Mouse (Mus musculus): ENCODE results near the gene Tmem168.

The Tmem168 gene

GRCm38 (mm10) chr6:13586154-13586553 is 21.7 kb downstream of the Tmem168 start:
- CTCF ChIA-PET: no interaction called here

DNA sequence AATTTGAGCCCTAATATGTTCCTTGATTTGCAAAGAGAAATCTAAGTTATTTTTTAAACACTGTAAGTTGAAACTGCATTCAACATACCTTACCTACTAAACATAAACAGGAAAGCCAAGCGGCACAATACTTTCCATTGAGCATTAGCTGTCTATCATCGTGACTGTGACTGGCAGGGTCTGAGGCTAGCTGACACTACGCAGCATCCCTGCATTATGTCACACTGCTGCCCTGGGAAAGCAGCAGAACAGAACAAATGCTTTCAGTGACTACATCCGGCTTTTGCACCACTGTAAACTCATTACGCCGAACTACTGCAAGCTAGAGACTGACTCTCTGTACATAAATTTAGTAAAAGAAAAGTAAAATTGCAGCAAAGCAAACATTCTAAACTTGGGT is 23.1 kb downstream of the Tmem168 start:
- CTCF ChIA-PET: no interaction called here

DNA sequence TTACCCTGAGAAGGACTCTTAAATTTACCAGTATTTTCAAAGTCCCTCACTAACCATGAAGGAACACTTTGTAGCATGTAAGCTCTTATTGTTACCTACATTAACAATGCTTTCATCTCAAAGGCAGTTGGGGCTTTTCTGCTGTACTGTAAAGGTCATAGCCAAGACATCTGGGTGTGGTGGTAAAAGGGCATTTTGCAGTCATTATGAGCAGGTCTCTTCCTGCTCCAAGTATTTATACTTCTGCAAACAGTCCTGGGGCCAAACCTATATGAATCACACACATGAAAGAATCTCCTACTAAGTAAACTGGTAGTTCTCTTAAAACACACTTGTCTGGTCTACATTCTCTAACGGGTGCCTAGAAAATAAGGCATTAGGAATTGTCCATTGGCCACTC is 25.8 kb downstream of the Tmem168 start:
- CTCF ChIA-PET: no interaction called here

GRCm38 (mm10) chr6:13565734-13566133 is 42.2 kb downstream of the Tmem168 start:
- CTCF ChIA-PET: no interaction called here

DNA sequence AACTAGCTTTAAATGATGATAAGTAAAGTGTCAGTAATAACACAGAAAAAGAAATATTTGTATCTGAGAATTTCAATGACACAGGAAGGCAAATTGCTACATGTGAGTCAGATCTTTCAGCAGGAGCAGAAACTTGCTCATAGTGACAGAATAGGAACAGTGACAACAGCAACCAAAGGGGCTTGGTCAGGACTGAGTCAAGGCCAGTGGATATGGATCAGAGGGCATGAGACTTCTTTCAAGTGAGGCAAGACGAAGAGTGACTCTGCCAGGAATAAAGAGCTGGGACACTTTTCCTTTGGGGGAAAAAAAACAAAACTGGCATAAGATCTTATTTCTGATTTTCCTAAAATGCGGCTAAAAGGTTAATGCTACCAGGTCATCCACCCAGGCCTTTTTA is 52.6 kb downstream of the Tmem168 start:
- CTCF ChIA-PET: no interaction called here

DNA sequence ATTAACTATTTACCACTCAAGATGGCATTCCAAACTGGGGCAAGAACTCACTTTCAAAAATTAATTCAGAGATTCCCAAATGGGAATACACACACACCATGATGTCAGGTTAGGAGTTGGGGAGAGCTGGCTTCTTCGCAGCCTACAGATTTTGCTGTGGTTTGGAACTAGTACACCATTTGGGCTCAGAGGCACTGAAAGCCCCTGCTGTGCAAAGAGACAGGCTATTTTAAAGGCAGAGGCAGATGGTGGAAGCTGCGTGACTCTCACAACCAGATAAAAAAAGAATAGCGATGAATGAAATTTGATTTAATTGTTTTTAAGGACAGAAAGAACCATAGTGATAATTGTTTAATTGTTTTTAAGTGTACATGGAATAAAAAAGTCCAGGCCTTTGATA is 66.1 kb downstream of the Tmem168 start:
- CTCF ChIA-PET: no interaction called here

- CTCF ChIA-PET: no interaction called here
Observed at GRCm38 (mm10) chr6:13537275-13537964, 70.5 kb downstream of the Tmem168 start.

All from spleen, embryonic (tissue).